Mouse (Mus musculus) spleen, adult 12 weeks (tissue): Measurements from ENCODE around the gene Ubxn6.
"Not testable (repeated sequence)": the region's sequence is repeated elsewhere in the genome, so short reads cannot be mapped to it uniquely, and the experiment has no call there.

Experiments used
- DNase-seq: peaks from one replicate; pipeline ENCODE4 v3.0.0; 2022; ENCODE audit warnings: low spot score

The Ubxn6 gene

DNA sequence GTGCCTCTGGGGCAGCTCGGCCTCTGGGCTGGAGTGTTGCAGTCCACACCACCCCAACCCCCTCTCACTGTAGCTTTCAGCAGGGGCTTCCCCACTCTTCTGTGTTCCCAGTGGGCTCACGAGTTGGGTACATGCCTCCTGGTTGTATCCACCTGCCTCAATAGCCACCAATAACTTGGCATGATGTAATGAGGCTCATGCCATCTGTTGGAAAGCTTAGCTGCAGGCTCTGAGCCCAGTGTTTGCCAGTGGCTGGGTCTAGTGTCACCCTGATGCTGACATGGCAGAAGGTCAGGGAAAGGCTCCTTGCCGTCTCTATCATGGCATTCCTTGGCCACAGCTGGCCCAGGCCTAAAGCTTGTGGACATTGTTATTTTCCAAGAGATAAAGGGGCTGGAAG is 26.0 kb upstream of the Ubxn6 start:
- no peak for DNase-seq

DNA sequence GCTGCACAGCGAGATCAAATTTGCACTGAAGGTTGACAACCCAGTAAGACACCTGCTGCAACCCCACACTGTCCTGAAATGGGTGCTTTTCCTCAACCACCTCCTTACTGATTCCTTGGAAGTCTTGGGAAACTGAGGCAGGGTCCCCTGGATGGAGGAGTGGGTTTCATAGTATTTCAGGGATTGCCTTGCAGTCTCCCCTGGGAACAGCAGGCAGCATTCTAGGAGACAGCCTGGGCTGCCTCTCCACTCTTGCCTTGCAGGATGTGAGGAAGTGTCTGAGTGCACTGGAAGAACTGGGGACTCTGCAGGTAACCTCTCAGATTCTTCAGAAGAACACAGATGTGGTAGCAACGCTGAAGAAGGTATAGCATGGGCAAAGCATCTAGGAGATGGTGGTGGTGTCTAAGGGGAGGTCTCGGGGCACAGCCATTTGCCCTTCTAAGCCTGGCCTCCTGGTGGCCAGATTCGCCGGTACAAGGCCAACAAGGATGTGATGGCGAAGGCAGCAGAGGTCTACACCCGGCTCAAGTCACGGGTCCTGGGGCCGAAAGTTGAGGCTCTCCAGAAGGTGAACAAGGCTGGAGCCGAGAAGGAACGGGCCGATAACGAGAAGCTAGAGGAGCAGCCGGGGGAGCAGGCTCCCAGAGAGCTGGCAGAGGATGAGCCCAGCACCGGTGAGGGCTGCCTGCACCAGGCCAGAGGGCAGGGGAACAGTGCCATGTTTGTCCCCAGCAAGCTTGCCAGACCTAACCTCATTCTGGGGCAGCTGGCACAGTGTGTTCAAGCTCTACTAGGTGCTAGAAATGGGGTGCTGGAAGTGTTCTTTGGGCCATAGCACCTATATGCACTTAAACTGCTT is 24.1 kb upstream of the Ubxn6 start:
- DNase-seq: no peak

DNA sequence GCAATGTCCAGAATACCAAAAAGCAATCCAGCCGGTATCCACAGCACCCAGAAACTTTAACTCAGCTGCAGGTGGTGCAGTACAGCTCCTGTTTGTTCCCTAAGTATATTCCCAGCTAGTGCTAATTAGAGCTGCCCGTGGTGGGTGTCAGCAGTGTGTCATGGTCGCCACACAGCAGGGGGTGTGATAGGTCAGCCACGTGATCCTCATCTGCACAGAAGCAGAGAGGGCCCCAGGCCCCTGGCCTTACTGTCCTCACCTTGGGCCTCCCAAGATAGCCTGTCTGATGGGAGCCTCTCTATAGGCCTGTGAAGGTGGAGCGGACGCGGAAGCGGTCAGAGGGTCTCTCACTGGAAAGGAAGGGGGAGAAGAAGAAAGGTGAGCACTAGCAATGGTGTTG is 23.4 kb upstream of the Ubxn6 start:
- DNase-seq: no peak

DNA sequence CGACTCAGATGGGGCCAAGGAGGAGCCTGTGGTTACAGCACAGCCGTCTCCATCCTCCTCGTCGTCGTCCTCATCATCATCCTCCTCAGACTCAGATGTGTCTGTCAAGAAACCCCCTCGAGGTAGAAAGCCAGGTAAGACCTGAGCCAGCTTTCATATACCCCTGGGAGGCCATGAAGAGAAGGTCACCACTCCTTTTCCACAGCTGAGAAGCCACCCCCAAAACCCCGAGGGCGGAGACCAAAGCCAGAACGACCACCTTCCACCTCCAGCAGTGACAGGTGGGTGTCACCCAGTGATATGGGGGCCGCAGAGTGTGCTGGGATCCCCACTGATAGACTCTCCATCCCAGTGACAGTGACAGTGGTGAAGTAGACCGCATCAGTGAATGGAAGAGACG is 22.1 kb upstream of the Ubxn6 start:
- no peak for DNase-seq

DNA sequence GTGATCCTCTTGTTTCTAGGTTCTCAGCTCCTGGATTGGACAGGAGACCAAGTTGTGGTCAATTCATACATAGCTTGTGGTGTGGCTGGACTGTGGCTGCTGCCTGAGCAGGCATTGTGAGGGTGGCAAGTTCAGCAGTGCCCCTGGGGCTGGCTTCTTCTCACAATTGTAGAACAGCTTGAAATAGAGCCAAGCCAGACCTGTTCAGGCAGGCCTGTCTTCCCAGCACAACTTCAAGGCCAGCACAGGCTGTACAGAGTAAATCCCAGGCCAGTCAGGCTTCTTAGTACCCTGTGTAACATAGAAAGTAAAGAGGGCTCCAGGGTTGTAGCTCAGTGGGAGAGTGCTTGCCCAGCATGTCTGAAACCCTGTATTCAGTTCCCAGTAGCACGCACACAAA is 18.0 kb upstream of the Ubxn6 start:
- DNase-seq: no peak

DNA sequence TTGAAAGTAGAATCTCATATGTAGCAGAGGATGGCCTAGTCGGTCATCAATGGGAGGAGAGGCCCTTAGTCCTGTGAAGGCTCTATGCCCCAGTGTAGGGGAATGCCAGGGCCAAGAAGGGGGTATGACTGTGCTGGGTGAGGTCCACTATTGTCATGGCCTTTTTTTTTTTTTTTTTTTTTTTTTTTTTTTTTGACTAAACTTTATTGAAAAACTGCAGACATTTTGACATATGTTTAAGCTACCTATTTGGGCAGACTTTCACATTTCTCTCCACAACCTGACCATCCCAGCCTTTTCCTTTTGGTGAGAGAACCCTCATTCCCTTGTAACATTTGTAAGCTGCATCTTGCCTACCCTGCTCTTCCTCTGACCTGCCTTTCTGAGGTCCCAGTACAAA is 17.5 kb upstream of the Ubxn6 start:
- DNase-seq: no peak

DNA sequence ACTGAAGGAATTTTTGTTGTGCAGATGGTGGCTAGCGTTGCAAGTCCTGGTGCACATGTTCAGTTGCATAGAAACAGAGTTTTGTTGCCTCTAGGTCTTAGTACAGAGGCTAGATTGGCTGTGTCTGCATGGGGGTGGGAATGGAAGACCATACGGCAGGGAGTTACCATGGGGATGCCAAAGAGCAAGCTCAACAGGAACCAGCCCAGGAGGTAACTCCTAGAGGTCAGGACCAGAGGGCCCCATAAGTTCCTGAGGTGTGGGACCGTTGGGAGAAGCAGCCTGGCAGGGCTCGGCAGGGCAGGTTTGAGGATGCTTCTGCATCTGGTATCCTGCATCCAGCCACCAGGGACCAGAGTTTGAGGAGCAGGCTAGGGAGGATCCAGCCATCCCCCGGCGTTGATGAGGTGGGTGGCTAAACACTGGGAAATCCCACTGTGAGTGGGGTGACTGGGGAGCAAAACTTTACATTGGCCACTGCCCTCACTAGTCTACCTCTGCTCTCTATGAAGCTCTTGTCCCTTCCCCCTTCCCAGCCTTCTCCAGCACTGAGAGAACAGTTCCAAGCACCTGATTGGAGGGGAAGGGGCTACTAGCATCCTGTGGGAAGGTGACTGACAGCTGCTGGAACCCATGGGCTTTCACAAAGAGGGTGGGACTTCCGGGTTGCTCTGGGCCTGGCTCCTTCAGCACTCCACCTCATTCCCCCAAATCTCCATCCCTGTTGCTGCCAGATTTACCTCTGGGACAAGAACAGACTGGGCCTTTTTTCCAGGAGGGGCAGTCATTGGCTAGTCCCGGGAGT is 6.2 kb upstream of the Ubxn6 start:
- no peak for DNase-seq

DNA sequence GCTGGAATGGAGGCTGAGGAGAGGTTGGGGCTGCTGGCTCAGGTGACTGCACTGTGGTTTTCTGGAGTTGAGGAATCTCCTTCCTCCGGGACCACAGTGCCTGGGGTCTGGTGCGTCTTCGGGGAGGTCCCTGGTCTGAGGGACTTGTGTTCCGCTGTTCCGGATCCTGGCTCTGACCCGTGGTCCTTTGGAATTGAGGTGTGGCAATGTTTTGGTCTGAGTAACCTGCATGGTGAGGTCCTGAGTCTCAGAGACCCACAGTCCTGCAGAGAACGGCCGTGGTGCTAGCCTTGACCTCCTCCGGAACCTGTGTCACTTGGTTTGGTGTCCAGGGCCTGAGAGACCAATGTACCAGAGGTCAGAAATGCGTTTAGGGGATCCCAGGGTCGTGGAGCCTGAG is 5.1 kb upstream of the Ubxn6 start:
- DNase-seq: peak; percentile 14

DNA sequence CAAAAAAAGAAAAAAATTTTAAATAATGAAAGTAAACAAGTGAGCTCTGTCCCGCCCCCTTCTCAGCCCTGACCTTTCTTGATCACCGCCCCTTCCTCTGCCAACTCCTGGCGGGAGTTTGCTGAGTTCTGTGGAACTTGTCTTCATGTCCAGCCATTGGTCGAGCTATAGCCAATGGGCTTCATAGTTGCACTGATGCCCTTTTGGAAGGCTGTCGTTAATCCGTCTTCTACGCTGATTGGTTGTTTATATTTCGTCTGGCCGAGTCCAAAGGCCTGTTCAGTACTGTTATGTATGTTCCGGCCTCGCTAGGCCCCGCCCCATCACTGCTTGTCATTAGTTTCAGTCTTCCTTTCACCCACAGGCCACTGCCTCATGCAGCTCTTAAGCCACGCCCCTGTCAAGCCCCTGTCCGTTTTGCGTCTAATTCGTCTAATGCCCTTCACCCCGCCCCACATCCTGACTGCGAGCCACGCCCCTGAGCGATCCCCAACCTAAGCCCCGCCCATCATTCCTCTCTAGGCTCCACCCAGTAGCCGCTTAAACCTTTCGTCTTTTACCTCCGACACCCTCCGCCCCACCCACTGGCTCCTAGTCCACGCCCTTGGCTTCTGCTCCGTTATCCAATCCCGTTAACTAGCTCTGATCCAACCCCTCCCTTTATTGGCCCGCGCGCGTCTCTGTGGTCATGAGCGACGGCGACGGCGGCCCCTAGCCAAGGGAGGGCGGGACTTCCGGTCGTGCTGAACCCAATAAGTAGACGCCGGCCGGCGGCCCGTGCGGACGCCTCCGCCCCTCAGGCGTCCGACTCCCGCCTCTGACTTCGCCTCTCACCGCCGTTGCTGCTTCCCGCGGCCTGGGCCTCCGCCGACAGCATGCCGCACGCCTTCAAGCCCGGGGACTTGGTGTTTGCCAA is 4.3 kb upstream of the Ubxn6 start, which contains the start of gene Hdgfl2:
Hdgfl2 (plus strand) TSS at position 755 of the 916 bp plus-strand sequence.
- peak; percentile 99 for DNase-seq

DNA sequence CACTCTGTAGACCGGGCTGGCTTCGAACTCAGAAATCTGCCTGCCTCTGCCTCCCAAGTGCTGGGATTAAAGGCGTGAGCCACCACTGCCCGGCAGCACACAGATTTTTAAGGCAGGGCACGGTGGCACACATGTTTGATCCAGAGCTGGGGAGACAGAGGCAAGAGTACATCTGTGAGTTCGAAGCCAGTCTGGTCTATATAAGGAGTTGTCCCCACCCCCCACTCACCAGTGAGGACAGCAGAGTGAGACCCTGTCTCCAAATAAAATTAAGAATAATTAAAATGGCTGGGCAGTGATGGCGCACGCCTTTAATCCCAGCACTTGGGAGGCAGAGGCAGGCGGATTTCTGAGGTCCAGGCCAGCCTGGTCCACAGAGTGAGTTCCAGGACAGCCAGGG is 3.5 kb upstream of the Ubxn6 start:
- DNase-seq: not testable (repeated sequence)

DNA sequence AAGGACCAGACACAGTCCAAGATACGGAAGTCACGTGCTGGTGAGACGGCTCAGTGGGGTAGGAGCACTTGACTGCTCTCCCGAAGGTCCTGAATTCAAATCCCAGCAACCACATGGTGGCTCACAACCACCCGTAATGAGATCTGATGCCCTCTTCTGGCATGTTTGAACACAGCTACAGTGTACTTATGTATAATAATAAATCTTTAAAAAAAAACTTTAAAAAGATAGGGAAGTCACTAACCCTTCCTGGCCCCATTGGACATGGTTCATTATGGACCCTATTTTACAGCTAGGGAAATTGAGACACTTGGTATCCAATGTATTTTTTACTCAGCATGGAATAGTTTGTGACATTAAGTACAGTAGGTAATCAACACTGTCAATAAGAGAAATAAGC is 2.7 kb upstream of the Ubxn6 start:
- DNase-seq: no peak

DNA sequence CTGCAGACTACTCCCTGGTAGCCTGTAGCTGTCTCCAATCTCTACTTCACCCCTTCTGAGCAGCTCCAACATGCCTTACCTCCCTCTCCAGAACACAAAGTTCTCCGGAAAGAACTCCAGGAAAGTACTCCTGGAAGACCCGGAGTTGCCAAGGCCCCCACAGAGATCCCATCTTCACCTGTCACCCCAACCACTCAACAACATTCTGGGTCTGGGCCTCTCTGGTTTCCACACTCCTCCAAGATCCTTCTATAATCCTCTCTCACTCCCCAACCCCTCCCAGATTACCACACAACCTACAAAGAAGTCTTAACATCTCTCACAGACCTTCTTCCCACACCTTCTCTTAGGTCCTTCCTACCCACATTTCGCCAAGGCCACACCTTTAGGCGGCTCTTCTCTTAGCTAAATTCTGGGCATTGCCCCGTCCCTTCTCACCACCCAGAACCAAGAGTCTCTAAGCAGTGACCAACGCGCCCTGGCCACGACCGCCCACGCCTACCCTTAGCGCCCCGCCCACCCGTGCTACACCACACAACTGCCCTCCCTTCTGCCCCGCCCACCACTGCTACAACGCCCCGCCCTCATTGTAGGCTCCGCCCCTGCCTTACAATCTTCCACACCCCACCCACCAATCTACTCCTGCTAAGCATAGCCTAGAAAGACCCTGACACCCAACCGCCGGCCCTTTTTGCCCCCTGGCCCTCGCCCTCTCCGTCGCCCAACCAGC is 566 bp downstream of the Ubxn6 start:
- peak; percentile 80 for DNase-seq

DNA sequence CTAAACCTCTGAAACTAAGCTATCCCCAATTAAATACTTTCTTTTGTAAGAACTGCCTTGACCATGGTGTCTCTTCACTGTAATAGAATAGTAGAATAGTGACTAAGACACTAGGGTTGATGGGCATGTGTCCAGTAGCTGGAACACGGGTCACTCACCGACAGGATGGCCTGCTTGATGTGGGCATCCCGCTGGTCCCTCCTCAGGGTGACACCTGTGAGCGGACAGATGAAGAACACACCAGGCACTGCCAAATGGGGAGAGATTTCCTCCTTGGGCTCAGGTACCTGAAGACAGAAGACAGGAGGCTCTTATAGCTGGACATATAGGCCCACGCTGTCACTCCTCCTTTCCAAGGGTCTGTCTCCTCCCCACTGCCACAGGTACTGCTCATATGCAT is 2.6 kb downstream of the Ubxn6 start:
- no peak for DNase-seq

DNA sequence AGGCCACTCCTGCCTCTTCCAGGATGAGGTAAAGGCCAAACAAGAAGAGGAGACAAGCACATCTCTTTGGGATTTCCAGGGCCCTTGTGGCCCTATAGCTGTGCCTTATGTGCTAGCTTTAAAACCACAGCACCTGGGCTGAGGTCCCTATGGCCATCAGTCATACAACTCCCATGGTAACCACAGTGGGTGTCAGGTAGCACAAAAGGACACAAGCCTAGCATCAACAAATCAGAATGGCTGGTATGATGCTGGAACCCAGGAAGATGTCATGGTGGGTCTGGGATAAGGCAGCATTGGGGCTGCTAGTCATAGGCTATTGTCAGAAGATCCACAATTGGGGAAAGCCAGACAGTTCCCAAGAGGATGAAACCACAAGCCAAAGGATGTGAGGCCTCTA is 3.7 kb downstream of the Ubxn6 start:
- DNase-seq: no peak

DNA sequence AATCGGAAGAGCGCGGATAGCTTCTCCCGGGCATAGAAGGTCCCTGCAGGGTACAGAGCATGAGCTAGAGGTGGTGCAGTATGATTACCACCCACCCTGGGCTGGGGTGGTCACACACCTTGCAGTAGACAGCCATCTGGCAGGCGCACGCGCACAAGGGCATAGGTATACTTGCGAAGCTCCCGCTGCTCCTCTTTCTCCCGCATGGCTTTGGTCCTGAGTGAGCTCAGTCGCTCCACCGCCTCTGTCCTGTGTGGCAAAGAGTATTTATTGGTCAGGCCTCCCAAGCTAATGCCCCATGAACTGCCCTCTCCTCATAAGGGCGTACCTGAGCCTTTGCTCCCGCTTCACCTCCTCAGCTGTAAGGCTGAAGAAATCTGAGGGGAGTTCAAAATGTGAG is 5.8 kb downstream of the Ubxn6 start:
- DNase-seq: no peak

DNA sequence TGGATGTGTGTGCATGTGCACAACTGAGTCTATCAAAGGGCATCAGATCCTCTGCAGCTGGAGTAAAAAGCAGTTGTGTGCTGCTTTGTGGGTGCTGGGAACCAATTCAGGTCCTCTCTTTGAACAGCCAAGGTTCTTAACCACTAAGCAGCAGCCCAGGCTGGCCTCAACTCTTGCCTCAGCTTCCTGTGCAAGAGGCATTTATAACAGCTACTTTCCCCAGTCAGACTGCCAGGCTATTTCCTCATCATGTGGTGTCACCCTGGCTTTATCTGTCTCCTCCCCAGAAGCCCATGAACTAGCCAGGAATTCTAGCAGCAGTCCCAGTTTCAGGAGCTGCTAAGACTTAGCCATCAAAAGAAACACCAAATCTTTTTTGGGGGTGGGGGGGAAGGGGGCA is 8.4 kb downstream of the Ubxn6 start:
- no peak for DNase-seq

DNA sequence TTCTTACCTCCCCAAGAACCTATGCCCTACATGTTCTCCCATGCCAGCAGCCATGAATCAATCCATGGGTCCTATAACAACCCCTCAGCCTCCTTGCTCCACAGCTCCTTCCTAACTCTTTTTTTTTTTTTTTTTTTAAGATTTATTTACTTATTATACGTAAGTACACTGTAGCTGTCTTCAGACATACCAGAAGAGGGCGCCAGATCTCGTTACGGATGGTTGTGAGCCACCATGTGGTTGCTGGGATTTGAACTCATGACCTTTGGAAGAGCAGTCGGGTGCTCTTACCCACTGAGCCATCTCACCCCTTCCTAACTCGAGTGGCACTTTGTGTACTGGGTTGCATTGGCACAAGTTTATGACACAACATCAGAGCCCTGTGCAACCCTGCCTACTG is 9.1 kb downstream of the Ubxn6 start:
- DNase-seq: not testable (repeated sequence)

DNA sequence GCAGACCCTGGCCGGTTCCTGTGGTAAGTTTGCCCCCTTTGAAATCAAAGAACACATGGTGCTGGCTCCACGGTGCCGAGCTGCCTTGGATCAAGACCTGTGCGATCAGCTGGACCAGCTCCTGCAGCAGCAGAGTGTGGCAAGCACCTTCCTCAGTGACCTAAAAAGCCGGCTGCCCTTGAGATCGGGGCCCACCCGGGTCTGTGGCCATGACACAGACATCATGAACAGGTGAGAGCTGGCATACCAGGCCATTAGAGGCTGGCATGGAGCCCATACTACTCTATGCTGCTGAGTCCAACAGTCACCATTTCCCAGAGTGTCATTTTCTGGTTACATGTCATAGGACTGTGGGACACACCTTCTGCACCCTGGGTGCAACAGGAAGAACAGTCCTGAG is 12.7 kb downstream of the Ubxn6 start:
- no peak for DNase-seq

DNA sequence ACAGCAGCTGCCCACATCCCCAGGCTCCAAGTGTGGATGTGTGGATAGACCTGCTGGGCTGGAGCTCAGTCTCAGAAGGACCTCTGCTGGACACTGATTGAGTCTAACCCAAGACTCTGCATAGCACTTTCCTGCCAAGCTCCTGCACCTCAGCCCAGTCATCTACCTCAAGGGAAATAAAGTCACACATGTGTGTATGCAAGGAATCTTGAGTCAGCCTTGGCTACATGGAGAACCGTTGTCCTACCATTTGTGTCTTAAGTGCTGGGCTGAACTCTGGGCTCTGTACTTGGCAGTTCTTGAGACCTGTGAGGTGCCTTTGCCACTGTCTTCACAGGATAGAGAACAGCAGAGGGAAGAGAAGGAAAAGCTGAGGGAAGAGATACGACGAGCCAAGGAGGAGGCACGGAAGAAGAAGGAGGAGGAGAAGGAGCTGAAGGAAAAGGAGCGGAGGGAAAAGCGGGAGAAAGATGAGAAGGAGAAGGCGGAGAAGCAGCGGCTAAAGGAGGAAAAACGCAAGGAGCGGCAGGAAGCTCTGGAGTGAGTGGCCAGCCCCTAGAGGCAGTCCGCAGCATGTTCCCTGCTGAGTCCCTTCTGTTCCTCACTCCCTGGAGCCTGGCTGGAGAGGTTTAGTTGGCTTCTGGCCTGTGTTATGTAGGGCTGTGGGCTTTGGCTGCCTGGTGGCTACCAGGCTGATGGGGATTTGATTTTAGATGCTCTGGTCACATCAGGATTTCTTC is 17.3 kb downstream of the Ubxn6 start:
- DNase-seq: no peak

DNA sequence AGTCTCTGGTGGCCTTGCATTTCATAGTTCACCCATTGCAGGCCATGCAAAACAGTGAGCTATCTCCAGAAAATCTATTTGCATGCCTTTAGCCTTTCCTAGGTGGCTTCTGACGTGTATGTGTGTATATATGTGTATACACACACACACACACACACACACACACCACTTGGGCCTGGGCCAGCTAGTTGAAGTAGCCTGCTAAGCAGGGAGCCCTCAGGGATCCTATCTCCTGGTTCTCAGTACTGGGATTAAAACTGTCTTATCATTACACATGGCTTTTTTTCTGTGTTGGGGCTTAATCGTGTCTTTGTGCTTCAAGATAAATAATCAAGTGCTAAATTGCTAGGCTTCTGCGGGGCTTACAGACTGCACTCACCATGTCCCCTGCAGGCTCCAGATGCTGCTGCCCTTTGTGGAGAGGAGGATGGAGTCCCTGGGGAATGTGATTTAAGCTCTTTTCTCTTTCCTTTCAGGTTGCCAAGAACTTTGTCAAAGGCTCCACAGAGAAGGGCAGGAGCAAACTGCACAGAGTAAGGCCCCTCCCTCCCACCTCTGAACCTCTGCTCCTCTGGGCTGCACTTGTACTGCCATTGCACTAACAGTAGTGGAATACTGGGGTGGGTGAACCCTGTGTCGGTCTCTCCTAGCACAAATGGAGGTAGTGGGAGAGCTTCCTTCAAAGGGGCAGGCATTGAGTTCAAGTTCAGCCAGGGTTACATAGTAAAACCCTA is 18.7 kb downstream of the Ubxn6 start:
- DNase-seq: no peak
